Mouse (Mus musculus) bone marrow, adult 2 months (tissue): Measurements from ENCODE around the gene Gm17268.

Experiments
- CTCF ChIP-seq: fragments of 200-500 bp; IDR thresholded peaks from 2 replicates; pipeline ENCODE4 v1.5.1; 2011; ENCODE audit warnings: low read length, control low read depth; ENCODE audit not compliant: control insufficient read depth, insufficient read depth
- POLR2A ChIP-seq: fragments of 200-500 bp; IDR thresholded peaks from 2 replicates; pipeline ENCODE4 v1.6.1; 2011; ENCODE audit warnings: low read depth, mild to moderate bottlenecking, control low read depth, low read length, borderline replicate concordance; ENCODE audit not compliant: control insufficient read depth

- no peak for TF ChIP-seq CTCF
- peak; percentile 37; the same call in 1 of the 2 replicates for TF ChIP-seq POLR2A
These were observed 3.0 kb downstream of the Gm17268 start, which contains the start of gene Ccl2 for GRCm38 (mm10) chr11:82035356-82035755.
